Mouse (Mus musculus): ENCODE data around the gene Olfr1377. TPM values are rescaled to one million over a fixed set of nuclear protein-coding genes. Genes with fewer than 3 reads are reported as not detected.
"Not testable (repeated sequence)": the region's sequence is repeated elsewhere in the genome, so short reads cannot be mapped to it uniquely, and the experiment has no call there.

The Olfr1377 gene
- not detected for total RNA-seq (2021)

GRCm38 (mm10) chr11:50981667-50982066 is at the start of gene Olfr1377:
TSS of gene Olfr1377 (plus strand) at chr11:50981967.
- no peak for DNase-seq
- intact Hi-C loops (cut with DNase I): no loop called here

- intact Hi-C loops (cut with DNase I): loop anchor here (5.0 kb wide), 2 partner anchors 105 to 330 kb away; partner anchors contain the start of genes BC049762, Clk4 and Zfp354c
- no peak for DNase-seq
Observed at GRCm38 (mm10) chr11:50932040-50932439, 49.7 kb upstream of the Olfr1377 start.

GRCm38 (mm10) chr11:50938435-50938834 is 43.3 kb upstream of the Olfr1377 start:
- no peak for DNase-seq
- intact Hi-C loops (cut with DNase I): no loop called here

GRCm38 (mm10) chr11:50939621-50940366 is 42.0 kb upstream of the Olfr1377 start:
- DNase-seq: peak; percentile 5 to 12
- intact Hi-C loops (cut with DNase I): loop anchor here (1.0 to 5.0 kb wide), 2 partner anchors 94 to 593 kb away; no protein-coding TSS in a partner anchor

- no peak for DNase-seq
- intact Hi-C loops (cut with DNase I): loop anchor here (5.0 kb wide), 1 partner anchor 590 kb away; no protein-coding TSS in a partner anchor
Observed at GRCm38 (mm10) chr11:50942386-50942785, 39.4 kb upstream of the Olfr1377 start.

GRCm38 (mm10) chr11:50943506-50943905 is 38.3 kb upstream of the Olfr1377 start, which contains the start of gene 4933414I15Rik:
TSS of gene 4933414I15Rik (minus strand) at chr11:50943765.
- intact Hi-C loops (cut with DNase I): loop anchor here (5.0 kb wide), 1 partner anchor 589 kb away; no protein-coding TSS in a partner anchor

GRCm38 (mm10) chr11:50952290-50952689 is 29.5 kb upstream of the Olfr1377 start:
- intact Hi-C loops (cut with DNase I): no loop called here
- DNase-seq: no peak

More at GRCm38 (mm10) chr11:50943506-50943905, 38.3 kb upstream of the Olfr1377 start, which contains the start of gene 4933414I15Rik:
- DNase-seq: no peak

GRCm38 (mm10) chr11:50953665-50954064 is 28.1 kb upstream of the Olfr1377 start, which contains the start of gene Prop1:
TSS of gene Prop1 (minus strand) at chr11:50953765.
- DNase-seq: no peak
- intact Hi-C loops (cut with DNase I): no loop called here

- intact Hi-C loops (cut with DNase I): no loop called here
- DNase-seq: no peak
Observed at GRCm38 (mm10) chr11:50964886-50965285, 16.9 kb upstream of the Olfr1377 start.

- intact Hi-C loops (cut with DNase I): no loop called here
- DNase-seq: no peak
Observed at GRCm38 (mm10) chr11:50966230-50966629, 15.5 kb upstream of the Olfr1377 start, which contains the start of gene Olfr1378. TSS of gene Olfr1378 (plus strand) at chr11:50966530.

- intact Hi-C loops (cut with DNase I): no loop called here
Observed at GRCm38 (mm10) chr11:50977216-50977615, 4.6 kb upstream of the Olfr1377 start.

GRCm38 (mm10) chr11:51003296-51003695 is 21.5 kb downstream of the Olfr1377 start, which contains the start of gene Olfr51:
TSS of gene Olfr51 (plus strand) at chr11:51003596.
- intact Hi-C loops (cut with DNase I): no loop called here
- no peak for DNase-seq

More at GRCm38 (mm10) chr11:50977216-50977615, 4.6 kb upstream of the Olfr1377 start:
- DNase-seq: no peak

GRCm38 (mm10) chr11:51011821-51012220 is 30.1 kb downstream of the Olfr1377 start:
- intact Hi-C loops (cut with DNase I): no loop called here
- peak; percentile 5 to 22 for DNase-seq

GRCm38 (mm10) chr11:51013936-51014335 is 32.2 kb downstream of the Olfr1377 start, which contains the start of gene Olfr54:
TSS of gene Olfr54 (plus strand) at chr11:51014236.
- intact Hi-C loops (cut with DNase I): no loop called here
- DNase-seq: no peak

- no peak for DNase-seq
- intact Hi-C loops (cut with DNase I): no loop called here
Observed at GRCm38 (mm10) chr11:51016341-51016740, 34.6 kb downstream of the Olfr1377 start.

- DNase-seq; intact Hi-C loops (cut with DNase I): not testable (repeated sequence)
Observed at GRCm38 (mm10) chr11:51026811-51027210, 45.0 kb downstream of the Olfr1377 start.

GRCm38 (mm10) chr11:51029381-51029780 is 47.6 kb downstream of the Olfr1377 start:
- intact Hi-C loops (cut with DNase I); DNase-seq: not testable (repeated sequence)

GRCm38 (mm10) chr11:51030225-51030624 is 48.5 kb downstream of the Olfr1377 start:
- DNase-seq: no peak
- intact Hi-C loops (cut with DNase I): loop anchor here (10.0 kb wide), 1 partner anchor 585 kb away; no protein-coding TSS in a partner anchor

- peak; percentile 4 to 11 for DNase-seq
- intact Hi-C loops (cut with DNase I): loop anchor here (1.0 to 10.0 kb wide), 2 partner anchors 93 to 588 kb away; no protein-coding TSS in a partner anchor
Observed at GRCm38 (mm10) chr11:51032851-51033250, 51.1 kb downstream of the Olfr1377 start.

GRCm38 (mm10) chr11:51034141-51034540 is 52.4 kb downstream of the Olfr1377 start:
- intact Hi-C loops (cut with DNase I): loop anchor here (10.0 kb wide), 1 partner anchor 589 kb away; no protein-coding TSS in a partner anchor

GRCm38 (mm10) chr11:51035951-51036350 is 54.2 kb downstream of the Olfr1377 start:
- DNase-seq: peak in 1 of 2 experiments; percentile 3
- intact Hi-C loops (cut with DNase I): loop anchor here (10.0 kb wide), 1 partner anchor 591 kb away; no protein-coding TSS in a partner anchor

More at GRCm38 (mm10) chr11:51034141-51034540, 52.4 kb downstream of the Olfr1377 start:
- DNase-seq: not testable (repeated sequence)

Measured in heart, postnatal 36 days (tissue).